Mouse (Mus musculus) heart, adult 11 months (tissue): ENCODE results near the gene Gad1.
"Not testable (repeated sequence)": the region's sequence is repeated elsewhere in the genome, so short reads cannot be mapped to it uniquely, and the experiment has no call there.

Experiments
- DNase-seq: peaks from one replicate; pipeline ENCODE4 v3.0.0; 2022

Gad1 gene

DNA sequence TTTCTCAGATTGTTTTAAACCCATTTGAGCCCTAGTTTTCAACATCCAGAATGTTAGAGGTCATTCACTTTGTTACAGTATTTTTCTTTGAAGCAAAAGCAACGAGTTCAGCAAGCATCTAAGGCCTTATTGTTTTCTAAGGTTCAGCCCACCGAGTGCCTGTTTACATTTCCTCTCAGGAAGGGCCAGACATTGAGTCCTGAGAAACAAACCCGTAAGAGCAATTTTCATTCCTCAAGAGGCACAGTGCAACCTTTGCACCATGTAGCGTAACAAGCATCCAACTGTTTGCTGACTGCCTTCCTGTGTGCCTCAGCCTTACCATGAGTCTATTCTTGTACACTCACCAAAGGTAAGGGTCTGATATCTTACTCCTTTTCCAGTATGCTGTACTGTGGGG, at the start of gene Gad1:
Gene Gad1 (plus strand): TSS at position 301 of the 400 bp plus-strand sequence.
- no peak for DNase-seq

GRCm38 (mm10) chr2:70503436-70503835, 49.4 kb upstream of the Gad1 start:
- DNase-seq = no peak

DNA sequence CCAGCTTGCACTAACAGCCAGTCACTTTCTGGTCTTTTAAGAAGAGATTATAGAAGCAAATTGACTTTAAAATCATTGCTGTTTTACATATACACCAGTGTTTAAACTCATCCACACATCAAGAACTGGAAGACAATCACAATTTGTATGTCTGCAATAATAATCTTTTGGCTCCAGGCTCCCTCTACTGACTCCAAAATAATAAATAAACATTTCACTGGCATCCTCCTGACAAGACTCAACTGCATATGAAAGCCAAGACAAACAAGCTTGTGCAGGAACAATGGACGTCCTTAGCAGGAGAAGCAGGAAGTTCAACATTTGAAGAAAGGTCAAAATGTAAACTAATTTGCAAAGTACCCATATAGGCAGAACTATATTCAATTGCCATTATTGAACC, 47.6 kb upstream of the Gad1 start:
- DNase-seq = no peak

DNA sequence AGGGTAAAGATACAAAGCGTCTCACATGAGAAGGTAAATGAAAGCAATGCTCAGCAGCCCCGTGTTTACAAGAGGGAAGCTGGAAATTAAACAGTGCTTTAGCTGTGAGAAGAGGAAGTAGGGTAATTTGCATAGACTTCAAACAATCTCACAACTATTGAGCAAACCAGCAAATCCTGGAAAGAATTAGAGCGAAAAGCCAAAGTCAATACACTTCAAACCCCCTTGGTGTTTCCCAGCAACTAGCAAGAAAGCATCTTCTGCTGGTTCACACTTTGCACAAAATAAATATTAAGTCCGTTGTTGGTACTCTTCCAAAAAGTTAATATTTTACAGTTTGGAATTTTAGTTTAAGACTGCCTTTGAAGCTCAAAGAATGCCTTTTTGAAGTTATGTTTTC, 47.0 kb upstream of the Gad1 start:
- no peak for DNase-seq

DNA sequence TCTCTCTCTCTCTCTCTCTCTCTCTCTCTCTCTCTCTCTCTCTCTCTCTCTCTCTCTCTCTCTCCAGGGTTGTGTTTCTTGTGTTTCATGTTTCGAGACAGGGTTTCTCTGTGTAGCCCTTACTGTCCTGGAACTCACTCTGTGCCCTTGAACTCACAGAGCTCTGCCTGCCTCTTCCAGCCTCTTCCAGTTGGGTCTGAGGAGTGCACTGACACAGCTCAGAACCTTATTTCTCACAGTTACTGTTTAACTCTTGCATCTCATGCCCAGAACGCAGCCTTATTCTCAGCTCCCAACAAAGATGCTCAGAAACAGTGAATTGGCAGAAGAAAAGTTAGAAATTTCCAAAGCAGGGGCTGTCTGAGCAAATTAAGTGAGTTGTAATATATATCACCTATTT, 46.5 kb upstream of the Gad1 start:
- DNase-seq = no peak

DNA sequence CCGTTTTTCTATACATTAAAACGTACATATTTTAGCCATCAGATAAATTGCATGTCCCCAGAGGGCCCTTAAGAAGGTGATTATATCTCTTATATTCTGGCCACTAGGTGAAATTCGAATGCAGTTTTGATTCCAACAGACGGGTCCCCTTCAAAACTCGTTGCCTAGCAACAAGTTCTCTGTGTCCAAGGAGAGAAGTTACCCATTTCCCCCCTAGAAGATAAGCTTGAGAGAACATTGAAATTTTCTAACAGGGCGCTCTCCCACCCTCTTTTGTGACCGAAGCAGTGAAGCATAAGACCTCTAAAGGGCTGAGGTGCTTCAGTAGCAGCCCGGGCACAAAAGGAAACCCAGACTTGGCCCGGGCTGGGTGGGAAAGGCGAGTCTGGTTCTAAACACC, 44.4 kb upstream of the Gad1 start, which contains the start of gene Erich2:
Gene Erich2 (plus strand): TSS at position 324 of the 400 bp plus-strand sequence.
- DNase-seq = peak; percentile 76

GRCm38 (mm10) chr2:70509021-70509632, 43.7 kb upstream of the Gad1 start:
- DNase-seq = peak; percentile 98

- not testable (repeated sequence) for DNase-seq
These were observed 14.6 kb upstream of the Gad1 start for GRCm38 (mm10) chr2:70538283-70538682.

GRCm38 (mm10) chr2:70550671-70551070, 2.2 kb upstream of the Gad1 start:
- DNase-seq = peak; percentile 72

- DNase-seq = peak; percentile 53
These were observed 1.4 kb upstream of the Gad1 start for GRCm38 (mm10) chr2:70551446-70551845.

DNA sequence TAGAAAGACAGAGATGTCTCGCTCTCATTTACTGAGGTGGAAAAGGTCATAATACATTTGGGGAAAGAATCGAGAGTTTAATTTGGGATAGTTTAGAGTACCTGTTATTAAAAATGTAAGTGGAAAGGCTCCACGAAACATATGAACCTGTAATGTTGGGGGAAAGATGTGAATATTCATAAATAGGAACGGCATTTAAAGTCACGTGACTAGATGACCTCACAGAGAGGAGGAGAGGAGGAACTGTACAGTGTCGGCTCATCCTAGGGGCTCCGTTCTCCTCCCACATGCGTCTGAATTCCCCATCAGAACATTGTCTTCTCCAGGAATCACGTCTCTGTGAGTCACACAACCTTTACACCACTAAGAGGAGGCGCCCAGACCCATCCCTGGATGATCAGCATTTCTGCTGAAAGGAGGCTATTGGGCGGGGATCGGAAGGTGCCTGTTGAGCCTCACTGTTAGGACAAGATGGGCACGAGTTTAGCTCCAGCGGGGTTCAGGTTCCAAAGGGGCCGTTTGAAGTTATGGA, 739 bp upstream of the Gad1 start:
- DNase-seq = no peak

GRCm38 (mm10) chr2:70553826-70554225, 954 bp downstream of the Gad1 start:
- DNase-seq = peak; percentile 74

- DNase-seq = peak; percentile 93
These were observed 5.4 kb downstream of the Gad1 start for GRCm38 (mm10) chr2:70558112-70558842.

GRCm38 (mm10) chr2:70558843-70559451, 6.1 kb downstream of the Gad1 start:
- DNase-seq = peak; percentile 61

- DNase-seq = no peak
These were observed 6.6 kb downstream of the Gad1 start for GRCm38 (mm10) chr2:70559520-70559919.

GRCm38 (mm10) chr2:70561077-70561795, 8.4 kb downstream of the Gad1 start:
- peak; percentile 80 for DNase-seq

DNA sequence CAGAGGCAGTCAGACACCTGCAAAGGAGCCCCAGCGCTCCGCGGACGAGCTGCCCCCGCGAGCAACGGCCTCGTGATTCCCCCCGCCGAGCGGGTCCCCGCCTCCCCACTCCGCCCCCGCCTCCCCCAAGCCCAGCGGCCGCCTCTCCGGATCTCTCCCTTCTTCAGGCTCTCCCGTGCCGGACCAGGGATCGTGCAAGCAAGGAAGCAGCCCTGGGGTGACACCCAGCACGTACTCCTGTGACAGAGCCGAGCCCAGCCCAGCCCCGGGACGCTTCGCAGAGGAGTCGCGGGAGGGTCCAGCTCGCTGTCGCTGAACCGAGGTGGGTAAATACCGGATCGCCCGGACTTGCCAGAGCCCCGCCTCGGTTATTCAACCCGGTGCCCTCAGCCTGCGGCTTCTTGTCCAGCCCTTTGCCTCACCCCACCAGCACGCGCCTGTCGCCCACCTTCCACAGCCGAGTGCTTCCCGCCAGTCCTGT, 9.2 kb downstream of the Gad1 start:
- no peak for DNase-seq

GRCm38 (mm10) chr2:70562611-70562980, 9.7 kb downstream of the Gad1 start:
- no peak for DNase-seq

GRCm38 (mm10) chr2:70562981-70563671, 10.3 kb downstream of the Gad1 start:
- DNase-seq = no peak

- no peak for DNase-seq
These were observed 11.1 kb downstream of the Gad1 start for GRCm38 (mm10) chr2:70563721-70564645.

- DNase-seq = no peak
These were observed 11.9 kb downstream of the Gad1 start for GRCm38 (mm10) chr2:70564646-70565315.
